Comparison of ENCODE assay signal across 12 mouse cellular contexts in genomic region chr9:118763203-118763602, GRCm38 (mm10).
A peak's percentile ranks its signal among the peaks of the same experiment; 100 is the strongest.
DNase-seq lines count a peak whose midpoint lies in the region; ATAC-seq and TF ChIP-seq lines count a peak whose summit lies in the region.
"Had no signal": no experiment of that assay in that cellular context is flagged by ENCODE, and none has a peak within 500 bp of the region (broad histone marks: within the 10 kb centered on the region; RNA-seq: fewer than 3 reads in every experiment).

No protein-coding gene starts in this region.

- H3K36me3 ChIP-seq in forebrain, postnatal 0 days (ENCODE audit: insufficient read depth) = no peaks in the 10 kb centered on the region
- H3K36me3 ChIP-seq in limb, embryonic 10.5 days = 0 out of 2 replicates have a peak, but pooled peaks cover 5% of the 10 kb centered on the region
- H3K36me3 ChIP-seq: hindbrain, embryonic 15.5 days; liver, embryonic 15.5 days had no signal

- ATAC-seq in frontal cortex, adult (ENCODE audit: low TSS enrichment) = peak; percentile 34; the same call in 1 of the 2 replicates
- ATAC-seq in forebrain, postnatal 0 days = peak; percentile 67; the same call in 1 of the 2 replicates
- no peak for ATAC-seq in inflammation-experienced regulatory T-cells, adult 6 months

- no peak for TF ChIP-seq CTCF in forebrain, postnatal 0 days (IDR thresholded peaks at IDR 0.05; ENCODE audit: low read depth)

- H3K4me2 ChIP-seq in forebrain, postnatal 0 days (ENCODE audit: low read depth) = no peak overlapping the region
- H3K4me2 ChIP-seq: hindbrain, embryonic 15.5 days; liver, embryonic 15.5 days had no signal

- H3K9ac ChIP-seq in forebrain, postnatal 0 days = no peak overlapping the region
- H3K9ac ChIP-seq: hindbrain, embryonic 15.5 days; liver, embryonic 15.5 days had no signal

- H3K27me3 ChIP-seq in forebrain, postnatal 0 days (ENCODE audit: insufficient read depth, low read length) = no peaks in the 10 kb centered on the region
- no peaks in the 10 kb centered on the region for H3K27me3 ChIP-seq in limb, embryonic 10.5 days (ENCODE audit: low read depth, poor library complexity, severe bottlenecking)
- H3K27me3 ChIP-seq: hindbrain, embryonic 15.5 days; liver, embryonic 15.5 days had no signal

- no peak overlapping the region for H3K4me3 ChIP-seq in forebrain, postnatal 0 days (ENCODE audit: low read depth, low read length)
- no peak overlapping the region for H3K4me3 ChIP-seq in limb, embryonic 10.5 days
- H3K4me3 ChIP-seq: hindbrain, embryonic 15.5 days; liver, embryonic 15.5 days had no signal

- peaks cover 4% of the 10 kb centered on the region; the same call in 1 of the 2 replicates for H3K4me1 ChIP-seq in forebrain, postnatal 0 days (ENCODE audit: insufficient read depth)
- peaks cover 87% of the 10 kb centered on the region for H3K4me1 ChIP-seq in limb, embryonic 10.5 days
- H3K4me1 ChIP-seq: liver, embryonic 15.5 days had no signal

- no peaks in the 10 kb centered on the region for H3K9me3 ChIP-seq in forebrain, postnatal 0 days (ENCODE audit: low read length)
- H3K9me3 ChIP-seq in limb, embryonic 10.5 days (replicated peaks) = no peaks in the 10 kb centered on the region
- H3K9me3 ChIP-seq: hindbrain, embryonic 15.5 days; liver, embryonic 15.5 days had no signal

- H3K27ac ChIP-seq in forebrain, postnatal 0 days (ENCODE audit: low read depth, low read length) = no peak overlapping the region
- H3K27ac ChIP-seq in limb, embryonic 10.5 days = peak overlapping the region; percentile 74
- H3K27ac ChIP-seq: hindbrain, embryonic 15.5 days; liver, embryonic 15.5 days had no signal

- DNase-seq in frontal cortex, postnatal 25 days (ENCODE audit: low spot score in 2 of 2) = no peak
- peak; percentile 38 for DNase-seq in brain, adult 2 months (ENCODE audit: low read depth, low spot score)
- DNase-seq in forebrain, postnatal 0 days = peak; percentile 47
- DNase-seq in limb, embryonic 10.5 days (ENCODE audit: low spot score) = no peak
- DNase-seq in thymus, postnatal 10 days (ENCODE audit: low spot score in 2 of 2) = no peak
- no peak for DNase-seq in spleen, postnatal 4 days (ENCODE audit: low spot score in 2 of 2)
- DNase-seq: cerebellum, adult 11-12 months; thymus, adult 2 months had no signal

- WGBS in forebrain, postnatal 0 days = 49% methylated on average over 4 of the region's 4 CpGs
- WGBS in limb, embryonic 10.5 days = 92% methylated on average over 4 of the region's 4 CpGs

Comparison
In these comparisons a context has a peak if more than half of its experiments do, and no peak if none do; other contexts are left out.
1. DNase-seq: peak in brain, adult 2 months (single experiment) and forebrain, postnatal 0 days (single experiment); none in frontal cortex, postnatal 25 days (0 of 2), limb, embryonic 10.5 days (single experiment), thymus, postnatal 10 days (0 of 2) and spleen, postnatal 4 days (0 of 2).